Mouse (Mus musculus) layer of hippocampus, adult 9-10 months (tissue): ENCODE results near the gene Gm49333.

ENCODE experiments used
- DNase-seq: peaks from one replicate; pipeline ENCODE4 v3.0.0; 2022; ENCODE audit warnings: low spot score

Gm49333 gene

DNA sequence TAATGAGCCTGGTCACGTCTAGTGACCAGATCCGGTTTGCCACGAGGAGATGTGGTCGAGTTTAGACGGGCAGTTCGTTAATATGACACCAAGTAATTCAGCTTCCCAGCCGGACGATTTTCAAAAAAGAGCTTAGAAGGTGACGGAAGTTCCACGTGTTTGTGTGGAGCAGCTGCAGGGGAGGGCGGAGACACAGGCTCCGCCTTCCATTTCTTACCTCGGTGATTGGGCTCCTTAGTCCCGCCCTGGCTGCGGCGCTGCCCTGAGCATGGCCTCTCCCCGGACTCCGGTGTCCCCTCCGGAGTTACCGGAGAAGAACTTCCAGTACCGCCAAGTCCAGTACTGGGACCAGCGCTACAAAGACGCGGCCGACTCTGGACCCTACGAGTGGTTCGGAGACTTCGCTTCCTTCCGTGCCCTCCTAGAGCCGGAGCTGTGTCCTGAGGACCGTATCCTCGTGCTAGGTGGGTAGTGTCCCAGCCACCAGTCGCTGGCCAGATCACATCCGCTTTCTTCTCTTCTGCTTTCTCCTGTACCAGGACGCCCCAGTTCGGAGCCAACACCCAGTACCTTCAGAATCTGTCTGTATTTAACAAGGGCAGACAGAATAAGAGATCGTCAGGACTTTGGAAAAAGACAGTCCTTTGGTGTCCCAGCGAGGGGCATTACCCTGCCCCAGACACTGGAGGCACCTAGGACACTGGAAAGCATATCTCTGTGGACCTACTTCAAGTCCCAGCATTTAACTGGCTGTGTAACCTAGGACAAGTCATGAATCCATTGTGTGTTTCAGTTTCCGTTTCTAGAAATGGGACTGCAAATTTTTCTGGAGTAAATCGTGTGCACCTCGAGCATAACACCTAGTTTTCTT lies at the start of gene Gm49333, which contains the start of the genes Eef1akmt4 and Alg3:
Gene Gm49333, plus strand, starts transcription at position 254 of the 871 bp plus-strand sequence.
Gene Eef1akmt4, plus strand, starts transcription at position 237 of the 871 bp plus-strand sequence.
Gene Alg3, minus strand, starts transcription at position 379 of the 871 bp plus-strand sequence.
- no peak for DNase-seq

DNA sequence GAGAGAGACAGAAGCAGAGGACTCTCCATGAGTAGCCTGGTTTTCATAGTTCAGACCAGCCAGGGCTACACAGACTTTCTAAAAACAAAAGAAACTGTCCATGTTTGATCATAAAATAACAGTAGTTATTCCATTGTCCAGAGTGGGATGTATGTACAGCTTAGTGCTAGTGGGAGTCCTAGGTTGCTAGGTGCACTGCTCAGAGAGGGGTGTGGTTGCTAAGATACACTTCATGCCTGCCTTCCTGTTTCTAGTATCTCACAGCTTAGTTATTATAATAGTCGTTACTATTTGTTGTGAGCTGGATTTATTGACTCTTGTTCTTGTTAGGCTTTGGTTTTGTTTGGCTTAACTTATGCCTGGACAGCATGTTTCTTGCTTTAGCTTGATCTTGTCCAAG lies 46.3 kb upstream of the Gm49333 start:
- DNase-seq: no peak

DNA sequence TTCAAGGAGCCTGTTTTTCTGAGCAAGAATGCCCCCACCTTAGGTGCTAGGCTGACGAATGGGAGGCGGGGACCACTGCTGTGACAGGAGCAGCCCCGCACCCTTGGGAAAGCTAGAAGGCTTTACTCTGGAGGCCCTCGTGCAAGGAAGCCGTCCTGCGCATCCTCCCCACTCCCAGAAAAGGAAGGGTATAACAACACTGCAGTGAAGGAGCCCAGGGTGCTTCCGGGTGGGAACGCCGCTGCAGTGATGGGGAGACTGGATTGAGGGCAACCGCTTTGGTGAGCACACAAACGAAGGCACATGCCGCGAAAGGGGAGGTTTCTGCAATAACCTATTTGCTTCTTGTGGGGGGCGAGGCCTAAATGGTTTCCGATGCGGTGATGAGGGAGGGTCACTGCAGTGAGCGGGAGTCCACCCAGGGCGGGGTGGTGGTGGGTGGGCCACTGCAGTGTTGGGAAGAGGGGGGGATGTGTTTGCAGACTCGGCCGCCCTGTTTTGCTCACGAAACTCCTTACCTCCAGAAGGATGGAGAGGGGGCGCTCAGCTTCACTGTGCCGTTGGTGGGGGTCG lies 22.0 kb upstream of the Gm49333 start, which contains the start of gene Vwa5b2:
Gene Vwa5b2, plus strand, starts transcription at position 106 of the 573 bp plus-strand sequence.
- DNase-seq: no peak

DNA sequence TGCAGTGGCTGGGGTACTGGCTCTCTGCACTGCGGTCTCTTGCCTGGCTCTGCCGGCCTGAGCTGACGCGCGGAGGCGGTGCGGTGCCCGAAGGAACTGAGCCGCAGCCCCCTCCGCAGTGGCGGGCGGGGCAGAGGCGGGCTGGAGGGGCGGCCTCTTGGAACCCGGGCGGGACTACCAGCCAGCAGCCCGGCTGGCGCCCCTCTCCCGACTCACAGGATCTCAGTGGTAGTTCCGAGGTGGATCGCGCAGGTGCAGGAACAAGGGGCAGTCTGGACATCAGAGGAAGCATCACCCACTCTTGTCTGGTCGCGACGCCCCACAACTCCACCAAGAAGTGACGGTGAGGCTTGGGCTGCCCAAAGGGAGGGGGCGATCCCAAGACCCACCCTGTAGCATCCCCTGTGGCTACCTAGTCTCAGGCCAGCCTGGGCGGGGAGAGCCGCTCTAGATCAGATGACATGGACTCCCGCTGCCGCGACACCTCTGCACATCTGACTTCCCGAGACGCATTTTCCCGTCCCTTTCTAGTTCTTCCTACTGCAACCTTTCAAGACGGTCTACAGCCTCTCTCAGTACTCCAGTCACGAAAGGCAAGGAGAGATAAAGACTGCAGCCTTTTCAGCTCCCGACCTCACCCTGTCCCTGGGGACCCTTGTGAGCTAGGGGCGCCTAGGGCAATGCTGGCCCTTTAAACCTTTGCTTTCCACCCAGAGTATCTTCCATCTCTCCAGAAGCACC lies 21.3 kb upstream of the Gm49333 start:
- DNase-seq: no peak

DNA sequence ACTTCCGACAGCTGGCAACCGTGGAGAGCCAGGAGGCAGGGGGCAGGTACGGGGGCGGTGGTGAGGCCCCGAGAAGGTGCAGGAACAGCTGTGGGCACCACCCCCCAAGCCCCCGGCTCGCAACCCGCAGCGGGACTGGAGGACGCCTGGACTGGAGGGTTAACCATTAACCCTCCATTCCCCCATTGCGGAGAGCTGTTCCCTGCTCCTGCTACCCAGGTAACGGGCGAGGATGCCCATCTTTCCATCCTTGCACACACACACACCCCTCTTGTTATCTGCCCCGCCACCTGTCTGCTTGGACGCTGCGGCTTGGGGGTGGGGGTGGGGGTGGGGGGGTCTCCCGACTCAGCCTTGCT lies 20.8 kb upstream of the Gm49333 start:
- DNase-seq: no peak

DNA sequence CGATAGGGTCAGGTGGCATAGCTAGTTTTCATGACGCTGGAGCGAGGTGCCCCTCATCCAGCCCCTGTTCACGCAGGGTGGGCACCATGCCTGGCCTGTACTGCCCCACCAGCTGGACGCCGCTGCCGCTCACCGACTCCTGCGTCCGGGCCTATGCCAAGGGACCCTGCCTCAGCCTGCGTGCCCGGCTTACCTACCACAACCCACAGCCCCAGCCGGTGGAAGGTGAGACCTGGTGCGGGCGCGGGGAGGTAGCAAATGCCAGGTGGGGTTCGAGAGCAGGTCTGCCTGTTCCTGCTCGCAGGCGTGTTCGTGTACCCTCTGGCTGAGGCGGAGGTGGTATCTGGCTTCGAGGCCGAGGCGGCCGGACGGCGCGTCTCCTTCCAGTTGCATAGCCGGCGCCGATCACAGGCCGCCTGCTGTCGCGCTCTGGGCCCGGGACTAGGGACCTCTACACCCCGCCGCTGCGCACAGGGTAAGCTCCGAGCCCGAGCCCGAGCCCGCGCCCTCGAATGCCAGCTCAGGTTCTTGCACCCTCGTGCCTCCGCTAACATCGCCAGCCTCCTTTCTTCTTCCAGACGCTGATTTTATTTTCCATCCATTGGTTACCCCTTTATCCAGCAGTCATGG lies 20.2 kb upstream of the Gm49333 start:
- DNase-seq: no peak

DNA sequence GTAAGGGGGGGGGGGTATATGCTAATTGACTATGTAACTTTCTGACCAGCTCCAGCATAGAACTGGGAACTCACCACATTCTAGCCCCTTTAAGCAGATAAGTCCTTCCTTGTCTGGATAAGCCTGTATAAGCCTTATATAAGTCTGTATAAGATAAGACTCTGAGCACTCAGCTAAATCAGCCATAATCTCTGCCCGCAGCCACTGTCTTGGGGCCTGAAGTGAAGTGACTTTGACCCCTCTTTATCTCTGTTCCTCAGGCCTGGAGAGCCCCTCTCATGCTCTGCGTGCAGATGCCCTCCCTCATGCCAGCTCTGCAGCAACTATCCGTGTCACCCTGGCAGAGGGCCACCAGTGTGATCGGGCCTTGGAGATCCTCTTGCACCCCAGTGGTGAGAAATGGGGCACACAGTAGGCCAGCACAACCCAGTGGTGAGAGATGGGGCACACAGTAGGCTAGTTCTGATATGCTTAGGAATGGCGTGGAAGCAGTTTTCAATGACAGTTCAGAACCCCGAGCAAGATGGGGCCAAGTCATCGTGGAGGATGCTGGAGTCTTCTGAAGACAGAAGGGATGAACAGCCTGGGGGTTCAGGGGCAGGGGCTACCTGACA lies 16.2 kb upstream of the Gm49333 start:
- DNase-seq: no peak

DNA sequence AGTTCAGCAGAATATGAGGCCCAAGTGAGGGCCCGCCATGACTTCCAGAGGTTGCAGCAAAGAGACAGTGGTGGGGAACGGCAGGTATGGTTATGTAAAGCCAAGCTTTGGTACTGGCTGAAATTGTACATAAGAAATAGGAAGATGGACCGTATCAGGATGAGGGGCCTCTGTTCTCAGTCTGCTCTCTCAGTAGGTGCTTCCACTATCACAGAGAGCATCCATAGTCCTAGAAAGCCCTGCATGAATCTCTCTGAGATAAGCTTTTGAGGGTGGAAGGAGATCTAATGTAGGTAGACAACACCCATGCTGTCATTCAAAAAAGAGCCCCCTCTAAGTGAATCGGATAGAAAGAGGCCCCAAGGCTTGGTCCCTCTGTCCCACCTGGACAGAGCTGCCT lies 15.7 kb upstream of the Gm49333 start:
- no peak for DNase-seq

DNA sequence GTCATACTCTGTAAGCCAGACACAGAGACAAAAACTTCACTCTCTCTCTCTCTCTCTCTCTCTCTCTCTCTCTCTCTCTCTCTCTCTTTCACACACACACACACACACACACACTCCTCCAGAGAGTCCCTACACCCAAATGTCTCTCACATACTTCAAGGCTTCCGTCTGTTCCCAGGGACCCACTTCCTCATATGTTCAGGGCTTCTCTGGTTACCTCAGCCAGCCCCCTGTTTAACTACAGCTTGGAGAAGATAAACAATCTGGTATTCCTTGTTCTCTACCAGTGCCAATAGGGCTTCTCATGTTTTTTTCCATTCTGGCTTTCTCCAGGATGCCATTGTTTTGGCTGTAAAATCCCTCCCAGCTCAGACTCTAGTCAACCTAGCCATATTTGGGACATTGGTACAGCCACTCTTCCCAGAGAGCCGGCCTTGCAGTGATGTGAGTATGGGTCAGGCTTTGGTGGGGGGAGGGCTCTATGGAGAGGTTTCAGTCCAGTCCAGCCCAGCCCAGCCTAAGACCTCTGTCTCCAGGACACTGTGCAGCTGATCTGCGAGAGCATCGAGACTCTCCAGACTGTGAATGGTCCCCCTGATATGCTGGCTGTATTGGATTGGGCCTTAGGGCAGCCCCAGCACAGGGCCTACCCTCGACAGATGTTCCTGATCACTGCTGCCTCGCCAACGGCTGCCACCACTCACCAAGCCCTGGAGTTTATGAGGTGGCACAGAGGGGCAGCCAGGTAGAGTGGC lies 14.5 kb upstream of the Gm49333 start:
- DNase-seq: no peak

DNA sequence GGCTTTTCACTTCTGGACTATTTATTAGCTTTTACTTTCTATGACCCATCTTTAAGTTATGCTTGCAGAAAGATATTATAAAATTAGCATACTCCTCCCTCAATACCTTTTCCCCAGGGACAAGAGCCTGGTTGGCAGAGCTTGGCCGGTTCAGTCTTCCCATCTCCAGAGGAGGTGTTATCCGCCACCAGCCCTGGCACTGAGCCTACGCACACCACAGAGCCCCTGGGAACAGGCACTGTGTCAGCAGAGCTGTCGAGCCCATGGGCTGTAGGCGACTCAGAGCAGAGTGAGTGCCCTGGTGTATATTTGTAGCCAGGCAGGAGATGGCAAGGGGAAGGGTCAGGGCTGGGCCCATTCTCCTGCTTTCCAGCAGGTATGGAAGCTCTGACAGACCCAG lies 10.9 kb upstream of the Gm49333 start:
- no peak for DNase-seq

DNA sequence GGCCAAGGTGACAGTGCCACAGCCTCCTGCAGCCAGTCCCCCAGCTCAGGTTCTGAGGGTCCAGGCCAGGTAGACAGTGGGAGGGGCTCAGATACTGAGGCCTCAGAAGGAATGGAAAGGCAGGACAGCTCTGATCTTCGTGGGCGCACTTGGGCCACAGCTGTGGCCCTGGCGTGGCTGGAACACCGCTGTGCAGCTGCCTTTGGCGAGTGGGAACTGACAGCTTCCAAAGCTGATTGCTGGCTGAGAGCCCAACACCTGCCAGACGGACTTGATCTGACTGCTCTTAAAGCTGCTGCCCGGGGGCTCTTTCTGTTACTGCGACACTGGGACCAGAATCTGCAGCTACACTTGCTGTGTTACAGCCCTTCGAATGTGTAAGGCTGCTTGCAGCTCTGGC lies 6.7 kb upstream of the Gm49333 start:
- no peak for DNase-seq

DNA sequence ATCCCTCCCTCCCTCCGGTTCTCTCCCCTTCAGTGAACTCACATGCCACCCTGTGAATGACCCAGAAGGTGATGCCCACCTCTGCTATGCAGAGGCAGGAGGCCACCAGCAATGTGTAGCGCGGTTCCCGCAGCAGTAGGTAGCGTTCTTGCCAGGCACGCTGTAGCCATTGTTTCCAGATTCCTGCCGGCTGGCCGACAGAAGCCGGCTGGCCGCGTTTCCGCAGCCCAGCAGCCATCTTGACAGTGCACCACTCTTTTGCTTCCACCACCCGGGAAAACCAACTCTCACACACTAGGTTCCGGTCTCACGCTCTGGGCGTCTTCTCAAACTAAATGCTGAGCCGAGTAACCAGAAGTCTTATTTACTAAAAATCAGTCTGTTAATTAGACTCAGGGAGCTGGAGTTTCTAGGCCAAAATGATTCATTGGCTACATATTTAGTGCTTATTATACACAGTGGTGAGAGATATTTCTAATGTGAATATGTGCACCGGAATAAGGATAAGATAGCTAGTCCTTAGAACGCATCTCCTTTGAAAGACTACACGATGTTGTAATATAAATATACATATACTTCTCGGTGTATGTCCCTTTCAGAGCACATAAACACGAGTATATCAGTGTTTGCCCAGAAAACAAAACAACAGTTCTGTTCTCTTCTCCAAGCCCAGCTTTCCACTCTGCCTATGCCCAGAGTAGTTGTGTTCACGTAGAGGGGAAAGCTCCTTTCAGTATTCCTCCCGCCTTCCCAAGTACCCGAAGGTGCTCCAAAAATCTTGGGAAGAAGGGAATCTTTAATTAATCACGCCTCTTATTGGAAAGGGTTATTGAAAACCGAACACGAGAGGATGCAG lies 681 bp upstream of the Gm49333 start:
- no peak for DNase-seq

DNA sequence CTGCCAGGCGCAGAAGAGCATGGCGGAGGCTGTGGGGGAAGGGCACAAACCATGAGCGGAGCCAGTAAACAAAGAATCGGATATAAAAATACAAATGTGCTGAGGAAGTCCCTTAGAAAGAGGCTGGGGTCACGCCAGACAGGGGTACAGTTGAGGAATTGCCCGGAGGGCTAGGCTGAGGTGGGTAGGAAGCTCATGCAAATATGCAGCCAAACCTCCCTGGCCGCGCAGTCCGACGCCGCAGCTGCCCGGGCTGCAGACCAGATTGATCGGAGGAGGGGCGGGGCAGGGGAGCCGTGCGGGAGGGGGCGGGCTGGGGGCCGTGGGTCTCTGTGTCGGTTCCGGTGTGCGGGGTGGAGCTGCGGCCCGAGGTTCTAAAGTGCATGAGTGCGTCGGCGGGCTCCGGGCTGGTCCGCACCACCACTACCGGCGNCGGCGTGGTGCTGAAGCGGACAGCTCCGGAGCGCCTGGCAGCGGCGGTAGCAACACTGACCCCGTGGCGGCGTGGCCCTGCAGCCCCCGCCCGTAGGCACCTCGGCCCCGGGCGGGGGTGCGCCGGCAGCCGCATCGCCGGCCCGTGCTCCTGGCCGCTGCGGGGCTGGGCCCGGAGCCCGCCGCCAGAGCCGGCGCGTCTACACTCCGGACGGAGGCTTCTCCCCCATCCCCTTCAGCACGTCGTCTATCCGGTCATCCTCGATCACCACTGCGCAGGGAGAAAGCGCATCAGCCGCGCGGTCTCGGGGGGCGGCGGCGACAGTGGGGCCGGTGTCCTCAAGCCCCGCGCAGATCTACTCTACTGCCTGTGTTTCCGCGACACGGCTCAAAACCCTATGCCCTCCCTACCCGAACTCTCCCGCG lies 8.4 kb downstream of the Gm49333 start:
- no peak for DNase-seq

DNA sequence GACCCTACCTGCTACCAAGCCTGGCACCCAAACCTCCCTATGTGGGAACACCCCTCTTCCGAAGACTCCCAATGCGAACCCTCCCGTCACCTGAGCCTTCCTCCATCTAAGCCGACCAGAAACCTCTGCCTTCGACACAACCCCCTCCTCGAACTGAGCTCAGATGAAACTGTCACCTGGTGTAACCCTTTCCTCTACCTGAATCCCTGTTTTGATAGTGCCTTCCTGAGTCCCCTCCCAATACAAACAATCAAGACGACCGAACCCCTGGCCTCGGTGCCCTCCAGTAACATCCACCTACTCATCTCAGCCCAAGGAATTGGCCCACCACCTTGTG lies 9.0 kb downstream of the Gm49333 start:
- no peak for DNase-seq

DNA sequence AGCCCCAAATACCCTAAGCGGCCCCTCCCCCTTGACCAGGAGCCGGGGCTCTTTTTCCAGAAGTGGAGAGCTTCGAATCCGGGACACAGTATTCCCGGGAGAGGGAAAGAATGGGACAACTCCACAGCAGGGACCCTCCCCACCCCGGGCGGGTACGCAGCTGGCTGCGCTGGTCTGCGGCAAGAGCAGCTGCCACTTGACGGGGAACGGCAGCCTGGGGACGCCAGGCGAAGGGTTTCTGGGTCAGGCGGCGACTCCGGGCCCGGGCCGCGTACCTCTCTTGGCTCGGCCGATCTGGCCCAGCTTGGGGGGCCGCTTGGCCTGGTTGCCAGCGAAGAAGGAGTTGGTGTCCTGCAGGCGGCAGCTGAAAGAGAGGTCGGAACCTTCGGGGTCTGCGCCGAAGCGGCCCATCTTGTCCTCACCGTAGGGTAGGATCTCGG lies 9.4 kb downstream of the Gm49333 start:
- DNase-seq: no peak

DNA sequence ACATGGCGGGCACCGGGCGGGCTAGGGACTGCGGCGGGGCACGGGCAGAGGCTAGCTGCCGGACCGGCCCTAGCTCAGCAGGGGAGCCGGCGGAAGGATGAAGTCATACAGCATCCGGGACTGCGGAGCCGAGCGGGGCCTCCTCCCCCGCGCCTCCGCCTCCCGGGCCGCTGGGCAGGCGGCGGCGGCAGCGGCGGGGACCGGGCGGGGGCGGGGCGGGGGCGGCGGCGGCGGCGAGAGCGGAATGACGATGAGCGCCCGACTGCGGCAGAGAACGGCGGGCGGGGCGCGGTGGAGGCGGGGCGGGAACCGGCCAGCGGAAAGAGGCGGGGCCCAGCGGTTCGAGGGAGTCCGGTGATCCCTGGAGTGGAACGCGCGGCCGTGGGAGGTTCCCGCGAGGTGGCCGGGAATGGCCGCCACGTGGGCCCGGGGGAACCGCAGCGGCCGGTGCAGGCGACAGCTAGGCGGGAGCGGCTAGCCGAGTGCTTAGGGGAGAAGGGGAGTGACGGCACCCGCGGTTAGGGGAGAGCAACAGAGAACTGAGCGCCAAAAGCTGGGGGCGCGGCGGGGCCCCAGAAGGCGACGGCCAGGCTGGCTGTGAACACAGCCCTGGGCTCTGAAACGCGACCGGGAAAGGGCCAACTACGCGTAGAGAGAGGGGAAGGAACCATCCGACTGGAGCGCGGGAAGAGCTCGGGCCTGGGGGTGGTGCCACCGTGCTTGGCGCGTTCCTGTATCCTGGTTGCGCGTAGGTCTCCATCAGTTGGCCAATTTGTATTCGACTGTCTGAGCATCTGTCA lies 10.0 kb downstream of the Gm49333 start, which contains the start of gene Camk2n2:
Gene Camk2n2, minus strand, starts transcription at position 97 of the 800 bp plus-strand sequence.
- DNase-seq: no peak

DNA sequence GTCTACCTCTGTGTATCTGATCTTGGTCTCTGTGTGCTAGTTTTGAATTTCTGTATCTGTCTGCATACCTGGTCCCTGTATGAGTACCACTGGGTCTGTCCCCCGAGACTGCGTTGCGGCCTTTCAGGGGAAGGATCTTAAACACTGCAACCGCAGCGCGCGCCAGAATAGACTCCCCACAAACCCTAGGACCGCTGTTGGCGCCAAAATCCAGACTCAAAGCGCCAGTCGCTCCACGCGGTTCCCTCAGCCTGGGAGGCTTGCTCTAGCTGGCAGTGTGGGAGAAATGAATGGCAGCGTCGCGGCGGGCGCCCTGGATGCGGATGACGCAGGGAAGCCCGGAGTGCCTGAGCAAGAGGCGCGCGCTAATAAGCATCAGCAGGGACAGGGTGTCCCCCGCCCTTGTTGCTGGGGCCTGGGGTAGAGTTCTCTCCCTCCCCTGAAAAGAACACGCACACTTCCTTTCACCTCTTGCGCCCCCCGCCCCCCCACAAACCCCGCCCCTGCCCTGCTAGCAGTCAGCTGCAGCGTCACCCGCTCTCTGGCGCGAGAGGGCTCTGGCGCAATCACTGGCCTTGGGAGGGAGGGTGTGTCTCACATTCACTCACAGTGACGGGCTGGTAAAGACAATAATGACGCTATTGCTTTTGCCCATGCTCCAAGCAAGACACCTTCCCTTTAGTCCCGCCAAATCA lies 10.7 kb downstream of the Gm49333 start:
- DNase-seq: no peak

DNA sequence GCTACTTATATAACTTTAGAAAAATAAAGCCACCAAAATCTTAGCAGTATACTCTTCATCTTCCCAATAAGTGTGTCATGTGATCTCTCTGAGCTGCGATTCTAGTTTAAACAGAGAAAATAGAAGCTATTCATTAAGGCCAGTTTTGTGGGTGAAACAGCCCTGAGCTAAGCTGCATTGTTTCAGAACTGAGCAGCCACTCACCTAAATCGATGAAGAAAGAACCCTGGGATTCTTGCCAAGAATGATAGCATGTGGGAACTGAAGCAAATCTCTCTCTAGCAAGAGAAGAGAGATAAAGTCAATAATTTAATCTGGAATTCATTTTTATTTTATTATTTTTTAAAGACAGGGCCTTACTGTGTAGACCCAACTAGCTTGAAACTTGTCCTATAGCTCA lies 11.8 kb downstream of the Gm49333 start:
- no peak for DNase-seq
